Mouse (Mus musculus): ENCODE data around the gene Lrmda. TPM values are rescaled to one million over a fixed set of nuclear protein-coding genes. Genes with fewer than 3 reads are reported as not detected.

The Lrmda gene
- polyA plus RNA-seq, 1 experiment = 8.2 TPM

- no peak for DNase-seq (ENCODE audit: low read depth)
These were observed 700.5 kb downstream of the Lrmda start for GRCm38 (mm10) chr14:22719968-22720367.

GRCm38 (mm10) chr14:22721845-22722244, 702.3 kb downstream of the Lrmda start:
- DNase-seq (ENCODE audit: low read depth) = no peak

GRCm38 (mm10) chr14:22727548-22727947, 708.0 kb downstream of the Lrmda start:
- no peak for DNase-seq (ENCODE audit: low read depth)

- DNase-seq (ENCODE audit: low read depth) = no peak
These were observed 709.2 kb downstream of the Lrmda start for GRCm38 (mm10) chr14:22728611-22729223.

GRCm38 (mm10) chr14:22738603-22739002, 719.1 kb downstream of the Lrmda start:
- no peak for DNase-seq (ENCODE audit: low read depth)

- DNase-seq (ENCODE audit: low read depth) = no peak
These were observed 723.0 kb downstream of the Lrmda start for GRCm38 (mm10) chr14:22742527-22742926.

GRCm38 (mm10) chr14:22743264-22743663, 723.8 kb downstream of the Lrmda start:
- no peak for DNase-seq (ENCODE audit: low read depth)

- DNase-seq (ENCODE audit: low read depth) = no peak
These were observed 725.2 kb downstream of the Lrmda start for GRCm38 (mm10) chr14:22744701-22745100.

- DNase-seq (ENCODE audit: low read depth) = no peak
These were observed 725.9 kb downstream of the Lrmda start for GRCm38 (mm10) chr14:22745263-22745881.

- DNase-seq (ENCODE audit: low read depth) = no peak
These were observed 726.5 kb downstream of the Lrmda start for GRCm38 (mm10) chr14:22745882-22746480.

- DNase-seq (ENCODE audit: low read depth) = no peak
These were observed 728.3 kb downstream of the Lrmda start for GRCm38 (mm10) chr14:22747816-22748215.

GRCm38 (mm10) chr14:22750409-22750808, 730.9 kb downstream of the Lrmda start:
- no peak for DNase-seq (ENCODE audit: low read depth)

GRCm38 (mm10) chr14:22751290-22751689, 731.8 kb downstream of the Lrmda start:
- no peak for DNase-seq (ENCODE audit: low read depth)

- no peak for DNase-seq (ENCODE audit: low read depth)
These were observed 735.1 kb downstream of the Lrmda start for GRCm38 (mm10) chr14:22754633-22755032.

- DNase-seq (ENCODE audit: low read depth) = no peak
These were observed 738.0 kb downstream of the Lrmda start for GRCm38 (mm10) chr14:22757493-22757892.

GRCm38 (mm10) chr14:22759216-22759615, 739.7 kb downstream of the Lrmda start:
- no peak for DNase-seq (ENCODE audit: low read depth)

GRCm38 (mm10) chr14:22759673-22760072, 740.2 kb downstream of the Lrmda start:
- DNase-seq (ENCODE audit: low read depth) = no peak

- DNase-seq (ENCODE audit: low read depth) = no peak
These were observed 740.9 kb downstream of the Lrmda start for GRCm38 (mm10) chr14:22760241-22761039.

GRCm38 (mm10) chr14:22781709-22782108, 762.2 kb downstream of the Lrmda start:
- DNase-seq (ENCODE audit: low read depth) = no peak

- DNase-seq (ENCODE audit: low read depth) = no peak
These were observed 762.9 kb downstream of the Lrmda start for GRCm38 (mm10) chr14:22782365-22782764.

- DNase-seq (ENCODE audit: low read depth) = no peak
These were observed 764.0 kb downstream of the Lrmda start for GRCm38 (mm10) chr14:22783211-22784161.
